Mouse (Mus musculus) embryonic facial prominence, embryonic 11.5 days (tissue): Measurements from ENCODE around the gene Fancd2os. TPM values are rescaled to one million over a fixed set of nuclear protein-coding genes. Genes with fewer than 3 reads are reported as not detected.

Experiments used
- ATAC-seq: fragments of 200-750 bp; cut with Nextera tagmentation; replicated peaks from 2 replicates; pipeline ENCODE4 v1.8.0; 2017; ENCODE audit warnings: low read depth; ENCODE audit not compliant: insufficient number of reproducible peaks, low FRiP score, low TSS enrichment
- DNase-seq: peaks from one replicate; pipeline ENCODE4 v3.0.0-alpha.2; 2015; ENCODE audit warnings: low spot score
- H3K27ac ChIP-seq: fragments of 300-500 bp; sonication (generic); replicated peaks from 2 replicates; pipeline ENCODE4 v1.5.1; 2014; ENCODE audit warnings: mild to moderate bottlenecking, low read depth, low read length, control low read depth
- H3K27me3 ChIP-seq: fragments of 300-500 bp; sonication (generic); 2 replicates; pipeline ENCODE4 v1.6.1; 2014; ENCODE audit warnings: mild to moderate bottlenecking, low read length, moderate library complexity, mixed read lengths; ENCODE audit not compliant: control insufficient read depth, insufficient read depth
- H3K36me3 ChIP-seq: fragments of 300-500 bp; sonication (generic); replicated peaks from 2 replicates; pipeline ENCODE4 v1.6.1; 2014; ENCODE audit warnings: low read depth, mild to moderate bottlenecking, low read length, moderate library complexity, mixed read lengths; ENCODE audit not compliant: control insufficient read depth, insufficient read depth
- H3K4me1 ChIP-seq: fragments of 300-500 bp; sonication (generic); 2 replicates; pipeline ENCODE4 v1.6.1; 2014; ENCODE audit warnings: low read length, mixed read lengths; ENCODE audit not compliant: control insufficient read depth, insufficient read depth
- H3K4me2 ChIP-seq: fragments of 300-500 bp; sonication (generic); 2 replicates; pipeline ENCODE4 v1.6.1; 2014; ENCODE audit warnings: low read depth, mild to moderate bottlenecking, control low read depth, low read length, moderate library complexity
- H3K4me3 ChIP-seq: fragments of 300-500 bp; sonication (generic); 2 replicates; pipeline ENCODE4 v1.5.1; 2014; ENCODE audit warnings: low read depth, low read length, control low read depth
- H3K9ac ChIP-seq: fragments of 300-500 bp; sonication (generic); replicated peaks from 2 replicates; pipeline ENCODE4 v1.6.1; 2014; ENCODE audit warnings: mild to moderate bottlenecking, control low read depth, low read length
- H3K9me3 ChIP-seq: fragments of 300-500 bp; sonication (generic); replicated peaks from 2 replicates; pipeline ENCODE4 v1.6.1; 2016; ENCODE audit warnings: mild to moderate bottlenecking, low read length, inconsistent platforms, mixed read lengths; ENCODE audit not compliant: control insufficient read depth
- WGBS: fragments of 180-500 bp; shearing (Covaris S2); extraction: QIAGEN DNeasy Blood & Tissue Kit; methylation state at CpG from one replicate; pipeline ENCODE4 v1.1.7; 2014; 5-methylcytosine and 5-hydroxymethylcytosine counted together
- polyA plus RNA-seq: library from polyadenylated mRNA; unstranded; fragments of >200 nt; fragmentation: Nextera tagmentation; extraction: Ambion mirVana; gene quantifications from 2 replicates; pipeline ENCODE4 v1.2.1, GENCODE M21; 2014

Fancd2os gene
- 0.20 TPM in 1 of 2 replicates, not detected in the other for polyA plus RNA-seq

- Histone ChIP-seq H3K27ac (no peak within 1 kb of the TSS), H3K4me3 (no peak within 1 kb of the TSS), H3K4me1 (no peaks in the 10 kb centered on the region), H3K27me3 (no peaks in the 10 kb centered on the region), H3K9me3 (no peaks in the 10 kb centered on the region), H3K4me2 (no peak within 1 kb of the TSS), H3K9ac (0 out of 2 replicates have a peak within 1 kb of the TSS, but pooled peaks have one; percentile 37), H3K36me3 (no peaks in the 10 kb centered on the region; the same call in 1 of the 2 replicates)
- ATAC-seq (no peak), DNase-seq (peak; percentile 23)
- 45% methylated on average over 23 of the region's 23 CpGs for WGBS
Observed at GRCm38 (mm10) chr6:113600543-113601139, at the start of gene Fancd2os. Gene Fancd2os, minus strand, starts transcription at chr6:113600715.

DNA sequence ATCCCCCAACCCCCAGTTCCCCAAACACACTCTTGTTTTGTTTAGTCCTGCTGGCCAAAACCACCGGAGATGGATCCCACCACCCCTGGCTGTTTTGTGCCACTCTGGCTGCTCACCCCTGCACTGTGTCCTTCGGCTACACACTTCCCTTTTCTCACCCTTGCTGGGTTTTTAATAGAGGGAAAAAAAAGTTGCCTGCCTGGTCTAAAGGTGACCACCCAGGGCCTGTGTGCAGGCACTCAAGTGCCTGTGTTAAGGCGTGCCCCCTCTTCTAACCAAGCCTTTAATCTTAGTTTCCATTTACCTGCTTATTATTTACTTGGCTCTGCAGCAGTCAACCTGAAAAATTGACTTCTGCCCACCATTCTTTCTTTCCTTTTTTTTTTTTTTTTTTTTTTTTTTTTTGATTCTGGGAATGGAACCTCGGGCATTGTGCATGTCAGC, 49.7 kb upstream of the Fancd2os start:
- H3K27ac ChIP-seq, result no peak overlapping the region
- no peak overlapping the region for H3K4me2 ChIP-seq
- no peaks in the 10 kb centered on the region for H3K4me1 ChIP-seq
- no peaks in the 10 kb centered on the region for H3K36me3 ChIP-seq
- 73% methylated on average over 4 of the region's 4 CpGs for WGBS
- H3K9ac ChIP-seq, result no peak overlapping the region
- DNase-seq, result no peak
- H3K4me3 ChIP-seq, result no peak overlapping the region
- no peak for ATAC-seq
- no peaks in the 10 kb centered on the region for H3K9me3 ChIP-seq
- H3K27me3 ChIP-seq, result no peaks in the 10 kb centered on the region

GRCm38 (mm10) chr6:113649346-113650196, 49.1 kb upstream of the Fancd2os start:
- Histone ChIP-seq H3K4me3 (no peak overlapping the region), H3K4me1 (no peaks in the 10 kb centered on the region), H3K27ac (no peak overlapping the region), H3K36me3 (no peaks in the 10 kb centered on the region), H3K9ac (no peak overlapping the region), H3K27me3 (no peaks in the 10 kb centered on the region), H3K9me3 (no peaks in the 10 kb centered on the region), H3K4me2 (no peak overlapping the region)
- WGBS, result 84% methylated on average over 7 of the region's 7 CpGs
- DNase-seq (no peak), ATAC-seq (no peak)

DNA sequence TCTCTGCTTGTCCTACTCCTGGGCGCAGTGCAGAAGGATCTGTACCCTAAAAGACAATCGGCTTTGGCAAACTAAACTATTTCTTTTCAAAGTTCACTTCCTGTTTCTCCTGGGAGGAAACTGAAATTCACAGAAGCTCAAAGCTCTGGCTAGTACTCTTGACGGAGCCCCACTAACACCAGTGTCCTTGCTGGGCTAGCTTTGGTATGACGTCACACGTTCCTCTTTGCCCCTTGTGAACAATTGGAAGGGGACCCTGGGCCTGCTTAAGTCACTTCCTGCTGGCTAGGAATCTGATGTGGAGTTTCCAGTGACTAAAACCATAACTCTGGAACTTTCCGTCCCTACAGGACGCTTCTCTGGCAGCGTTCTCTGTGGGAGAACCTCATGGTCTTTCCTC, 44.3 kb upstream of the Fancd2os start:
- Histone ChIP-seq H3K4me2 (no peak overlapping the region), H3K27me3 (no peaks in the 10 kb centered on the region), H3K9me3 (no peaks in the 10 kb centered on the region), H3K9ac (no peak overlapping the region), H3K4me1 (no peaks in the 10 kb centered on the region), H3K4me3 (no peak overlapping the region), H3K36me3 (no peaks in the 10 kb centered on the region), H3K27ac (no peak overlapping the region)
- ATAC-seq, result no peak
- DNase-seq, result no peak
- 82% methylated on average over 8 of the region's 8 CpGs for WGBS

GRCm38 (mm10) chr6:113643967-113644366, 43.5 kb upstream of the Fancd2os start:
- H3K27ac ChIP-seq, result no peak overlapping the region
- no peaks in the 10 kb centered on the region for H3K4me1 ChIP-seq
- no peak overlapping the region for H3K9ac ChIP-seq
- ATAC-seq, result no peak
- no peak for DNase-seq
- no peaks in the 10 kb centered on the region for H3K27me3 ChIP-seq
- 93% methylated on average over 2 of the region's 2 CpGs for WGBS
- H3K36me3 ChIP-seq, result no peaks in the 10 kb centered on the region
- H3K4me2 ChIP-seq, result no peak overlapping the region
- no peak overlapping the region for H3K4me3 ChIP-seq
- no peaks in the 10 kb centered on the region for H3K9me3 ChIP-seq

DNA sequence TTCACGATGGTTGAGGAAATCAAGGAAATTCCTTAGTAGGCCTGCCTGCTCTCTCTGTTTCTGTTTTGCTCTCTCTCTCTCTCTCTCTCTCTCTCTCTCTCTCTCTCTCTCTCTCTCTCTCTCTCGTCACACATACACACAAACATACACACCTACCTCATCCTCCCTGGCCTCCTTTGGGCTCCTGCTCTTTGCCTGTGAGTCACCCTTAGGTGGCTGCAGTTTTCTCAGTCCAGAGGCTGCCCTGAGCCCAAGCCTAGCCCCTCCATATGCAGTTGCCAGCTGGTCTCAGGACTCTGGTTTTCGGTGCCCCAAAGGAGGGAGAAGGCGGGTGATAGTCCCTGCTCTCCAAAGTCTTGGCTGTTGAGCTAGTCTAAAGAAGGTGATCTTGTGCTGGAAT, 42.5 kb upstream of the Fancd2os start:
- Histone ChIP-seq H3K4me2 (no peak overlapping the region), H3K9me3 (no peaks in the 10 kb centered on the region), H3K9ac (no peak overlapping the region), H3K27me3 (no peaks in the 10 kb centered on the region), H3K36me3 (no peaks in the 10 kb centered on the region), H3K27ac (no peak overlapping the region), H3K4me3 (no peak overlapping the region), H3K4me1 (no peaks in the 10 kb centered on the region)
- ATAC-seq, result no peak
- no peak for DNase-seq
- WGBS, result 81% methylated on average over 4 of the region's 4 CpGs

- Histone ChIP-seq H3K4me1 (no peaks in the 10 kb centered on the region), H3K4me2 (no peak overlapping the region), H3K4me3 (no peak overlapping the region), H3K27ac (no peak overlapping the region), H3K27me3 (no peaks in the 10 kb centered on the region), H3K9me3 (no peaks in the 10 kb centered on the region), H3K9ac (no peak overlapping the region), H3K36me3 (no peaks in the 10 kb centered on the region)
- ATAC-seq (no peak), DNase-seq (no peak)
- 86% methylated on average over 8 of the region's 8 CpGs for WGBS
Observed at GRCm38 (mm10) chr6:113642605-113643004, 42.1 kb upstream of the Fancd2os start.

DNA sequence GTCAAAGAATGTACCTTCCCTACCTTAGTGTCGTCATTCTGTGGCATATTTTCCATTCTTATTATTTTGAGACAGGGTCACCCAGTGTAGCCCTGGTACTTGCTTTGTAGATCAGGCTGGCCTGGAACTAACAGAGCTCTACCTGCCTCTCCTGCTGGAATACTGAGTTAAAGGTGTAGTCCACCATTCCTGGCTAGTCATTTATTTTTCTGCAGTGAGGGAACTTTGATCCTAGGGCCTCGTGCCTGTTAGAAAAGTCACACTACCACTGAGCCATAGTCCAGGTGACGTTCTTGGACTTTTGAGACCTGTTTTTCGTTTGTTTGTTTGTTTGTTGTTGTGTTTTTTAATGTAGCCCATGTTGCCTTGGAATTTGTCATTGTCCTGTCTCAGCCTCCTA, 38.7 kb upstream of the Fancd2os start:
- 81% methylated on average over 4 of the region's 4 CpGs for WGBS
- H3K4me2 ChIP-seq, result no peak overlapping the region

More for the DNA sequence above, 38.7 kb upstream of the Fancd2os start:
- no peaks in the 10 kb centered on the region for H3K4me1 ChIP-seq
- H3K9me3 ChIP-seq, result no peaks in the 10 kb centered on the region
- H3K36me3 ChIP-seq, result no peaks in the 10 kb centered on the region
- H3K9ac ChIP-seq, result no peak overlapping the region
- no peak overlapping the region for H3K4me3 ChIP-seq
- no peaks in the 10 kb centered on the region for H3K27me3 ChIP-seq
- DNase-seq (no peak), ATAC-seq (no peak)
- H3K27ac ChIP-seq, result no peak overlapping the region
